Mouse (Mus musculus) frontal cortex, postnatal 36 days (tissue): ENCODE measurements around the gene Msmp.

Experiments used
- DNase-seq, 2 experiments: peaks; one replicate each; pipeline ENCODE4 v3.0.0; 2022; ENCODE audit warnings: low spot score in 2 of 2

The Msmp gene

DNA sequence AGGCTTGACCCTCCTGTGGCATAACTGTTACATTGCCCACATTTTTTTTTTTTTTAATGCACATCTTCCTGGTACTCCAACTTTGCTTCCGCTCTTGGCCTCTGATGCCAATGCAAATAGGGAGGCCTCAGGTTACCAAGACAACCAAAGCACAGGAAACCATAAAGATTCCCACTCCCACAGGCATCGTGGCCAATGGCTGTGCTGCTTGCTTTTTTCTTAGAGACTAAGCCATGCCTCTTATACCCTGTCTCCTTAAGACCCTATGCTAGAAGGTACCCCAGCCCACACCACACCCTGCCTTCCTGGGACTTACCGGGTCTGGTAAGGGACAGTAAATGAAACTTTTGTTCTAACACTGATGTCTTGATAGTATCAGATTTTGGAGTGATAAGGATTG lies 9.2 kb upstream of the Msmp start:
- DNase-seq: no peak

DNA sequence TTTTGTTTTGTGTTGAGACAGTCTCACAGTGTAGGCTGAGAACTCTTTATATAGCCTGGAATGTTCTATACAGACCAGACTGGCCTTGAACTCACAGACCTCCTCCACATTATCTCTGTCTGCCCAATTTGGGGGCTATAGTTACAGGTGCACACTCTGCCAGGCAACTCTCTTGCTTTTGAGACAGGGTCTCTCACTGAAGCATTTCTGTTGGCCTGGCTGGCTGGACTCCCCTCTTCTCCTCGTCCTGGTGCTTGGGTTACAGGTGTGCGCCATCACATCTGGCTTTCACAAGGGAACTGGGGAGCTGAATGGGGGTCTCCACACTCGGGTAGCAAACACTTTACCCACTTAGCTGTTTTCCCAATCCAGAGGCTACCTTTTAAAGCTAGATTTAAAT lies 7.7 kb upstream of the Msmp start:
- no peak for DNase-seq

DNA sequence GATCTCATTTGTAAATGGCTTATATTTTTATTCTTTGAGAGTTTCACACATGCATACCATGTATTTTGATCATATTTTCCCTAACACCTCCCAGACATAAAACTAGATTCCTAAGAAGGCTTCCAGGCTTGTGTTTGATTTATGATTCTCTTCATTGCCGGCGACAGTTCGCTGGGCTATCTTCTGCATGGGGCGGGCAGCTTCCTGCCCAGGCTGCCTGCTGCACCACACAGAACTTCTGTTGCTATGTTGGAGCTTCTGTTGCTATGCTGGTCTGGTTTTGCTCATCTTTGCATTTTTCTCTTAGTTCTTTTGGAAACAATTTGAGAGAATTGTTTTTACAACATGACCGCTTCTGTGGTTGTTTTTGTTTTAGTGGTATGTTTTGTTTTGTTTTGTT lies 7.2 kb upstream of the Msmp start:
- no peak for DNase-seq

DNA sequence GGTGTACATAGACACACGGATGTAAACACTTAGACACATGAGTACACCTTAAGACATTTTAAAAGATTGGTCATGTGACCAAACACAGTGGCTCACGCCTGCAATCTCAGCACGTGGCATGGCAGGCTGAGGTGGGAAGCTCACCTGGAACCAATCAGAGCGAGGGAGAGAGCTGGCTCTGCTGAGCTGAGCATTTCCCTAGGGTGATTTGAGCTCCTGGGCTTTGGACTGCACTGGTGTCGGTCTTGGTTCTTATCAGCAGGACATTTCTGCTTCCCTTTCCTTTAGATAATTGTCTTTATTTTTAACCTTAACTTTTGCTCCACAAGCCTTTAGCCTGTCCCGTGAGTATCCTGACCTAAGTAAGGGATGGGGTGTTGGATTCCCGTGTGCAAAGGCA lies 3.4 kb upstream of the Msmp start:
- no peak for DNase-seq

DNA sequence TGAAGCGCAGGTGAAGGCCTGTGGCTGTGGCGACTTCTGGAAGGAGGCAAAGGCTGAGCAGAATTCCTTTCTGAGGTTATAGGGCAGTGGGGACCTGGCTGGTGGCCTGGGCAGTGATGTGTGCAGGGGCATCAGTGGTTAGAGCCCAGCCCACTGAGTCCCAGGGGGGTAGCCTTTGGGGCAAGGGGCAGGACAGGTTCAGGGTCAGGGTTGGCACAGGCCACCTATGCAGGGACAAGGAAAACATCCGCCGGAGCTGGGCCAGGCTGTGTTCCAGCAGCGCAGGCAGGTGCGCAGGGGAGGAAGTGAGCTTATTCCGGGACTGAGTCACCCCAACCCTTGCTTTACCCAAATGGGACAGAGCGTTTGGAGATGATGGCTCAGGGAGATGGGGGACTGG lies 2.1 kb upstream of the Msmp start:
- DNase-seq: no peak

DNA sequence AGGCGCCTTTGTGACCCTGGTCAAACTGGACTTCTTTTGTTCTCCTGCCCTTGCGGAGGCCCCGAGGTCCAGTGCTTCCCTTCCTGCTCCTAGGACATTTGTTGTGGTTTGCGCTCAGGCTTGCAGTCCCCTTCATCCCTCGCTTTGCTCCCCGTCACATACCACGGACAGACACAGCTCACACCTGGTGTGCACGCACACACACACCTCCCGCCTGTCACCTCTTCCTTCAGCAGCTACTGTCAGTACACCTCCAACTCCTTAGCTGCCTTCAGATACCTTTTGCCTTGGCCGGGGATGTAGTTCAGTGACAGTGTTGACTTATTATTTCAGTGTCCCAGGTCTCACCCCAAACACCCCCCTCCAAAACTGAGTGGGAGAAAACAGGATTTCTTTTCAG lies 1.4 kb upstream of the Msmp start:
- no peak for DNase-seq

DNA sequence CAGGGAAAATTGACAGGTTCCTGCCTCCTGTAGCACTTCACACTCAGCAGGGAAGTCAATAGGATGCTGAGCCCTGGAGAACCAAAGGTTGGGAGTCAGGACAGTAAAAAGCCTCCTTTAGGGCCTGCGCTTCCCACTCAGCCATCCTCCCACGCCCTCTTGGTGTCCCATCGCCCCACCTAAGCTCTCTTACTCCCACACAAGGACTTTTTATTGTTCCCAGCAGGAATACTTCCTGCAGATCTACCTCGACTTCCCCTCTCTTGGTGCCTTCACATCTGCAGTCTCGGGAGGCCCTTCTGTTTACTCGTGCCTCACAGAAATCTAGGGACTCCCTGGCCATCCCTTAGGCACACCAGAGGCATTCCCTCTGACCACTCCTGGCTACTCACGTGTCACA lies 873 bp downstream of the Msmp start:
- no peak for DNase-seq

DNA sequence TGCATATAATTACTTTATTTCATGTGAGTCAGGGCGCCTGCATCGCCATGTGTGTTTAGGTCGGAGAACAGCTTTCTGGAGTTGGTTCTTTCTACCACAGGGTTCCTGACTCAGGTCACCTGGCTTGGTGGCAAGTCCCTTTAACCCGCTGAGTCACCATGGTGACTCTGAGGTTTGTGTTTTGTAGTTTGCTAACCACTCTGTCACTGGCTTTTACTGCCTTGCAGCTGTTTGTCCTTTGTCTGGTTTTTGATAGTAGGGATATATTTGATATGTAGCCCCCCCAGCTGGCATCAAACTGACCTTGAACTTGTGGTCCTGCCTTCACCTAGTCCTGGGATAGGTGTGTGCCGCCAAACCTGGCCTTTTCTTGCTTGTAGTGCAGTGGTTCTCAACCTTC lies 2.1 kb downstream of the Msmp start:
- no peak for DNase-seq

DNA sequence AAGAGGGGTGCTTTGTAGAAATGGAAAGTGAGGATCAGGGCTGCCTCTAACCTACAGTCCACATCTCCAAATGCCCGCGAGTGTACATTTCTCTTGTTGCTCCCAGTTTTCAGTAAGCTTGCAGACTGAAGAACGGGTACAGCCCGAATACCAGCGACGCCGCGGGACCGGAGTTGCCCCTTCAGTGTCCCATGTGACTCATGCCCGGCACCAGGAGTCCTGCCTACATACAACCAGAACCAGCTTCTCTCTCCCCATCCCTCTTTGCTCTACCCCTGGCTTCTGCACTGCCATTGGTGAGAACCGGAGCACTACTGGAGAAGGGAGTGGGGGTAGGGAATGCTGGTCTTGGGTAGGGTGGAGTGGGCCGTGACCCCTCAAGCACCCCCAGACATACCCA lies 2.9 kb downstream of the Msmp start:
- no peak for DNase-seq

DNA sequence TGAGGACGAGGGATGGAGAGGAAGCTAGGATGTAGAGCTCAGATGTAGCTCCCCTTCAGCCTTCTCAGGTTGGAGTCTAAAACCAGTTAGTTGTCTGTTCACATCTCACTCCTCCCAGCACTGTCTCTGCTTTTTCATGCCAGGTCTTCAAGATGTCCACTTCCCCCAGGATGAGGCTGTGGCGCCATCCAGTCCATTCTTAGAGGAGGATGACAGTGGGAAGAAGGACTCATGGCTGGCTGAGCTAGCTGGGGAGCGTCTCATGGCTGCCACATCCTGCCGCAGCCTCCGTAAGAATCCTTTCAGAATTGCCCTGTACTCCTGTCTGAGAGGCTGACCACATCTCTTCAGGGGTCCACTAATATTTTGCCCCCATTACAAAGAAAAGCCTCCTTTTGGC lies 3.6 kb downstream of the Msmp start:
- no peak for DNase-seq

DNA sequence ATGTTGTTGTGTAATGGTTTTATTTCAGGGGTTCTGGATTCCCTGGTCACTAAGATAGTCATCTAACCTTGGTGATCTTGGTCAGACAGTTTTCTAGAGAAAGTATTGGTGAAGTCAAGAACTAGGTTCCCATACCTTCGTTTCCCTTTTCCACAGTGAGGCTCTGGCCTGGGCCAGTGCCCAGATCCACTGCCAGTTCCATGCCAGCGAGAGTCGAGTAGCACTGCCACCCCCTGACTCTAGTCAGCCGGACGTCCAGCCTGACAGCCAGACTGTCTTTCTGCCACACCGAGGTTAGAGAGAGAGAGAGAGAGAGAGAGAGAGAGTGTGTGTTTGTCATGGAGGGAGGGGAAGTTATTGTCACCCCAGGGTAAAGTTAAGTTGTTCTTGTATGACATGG lies 4.6 kb downstream of the Msmp start:
- DNase-seq: no peak

DNA sequence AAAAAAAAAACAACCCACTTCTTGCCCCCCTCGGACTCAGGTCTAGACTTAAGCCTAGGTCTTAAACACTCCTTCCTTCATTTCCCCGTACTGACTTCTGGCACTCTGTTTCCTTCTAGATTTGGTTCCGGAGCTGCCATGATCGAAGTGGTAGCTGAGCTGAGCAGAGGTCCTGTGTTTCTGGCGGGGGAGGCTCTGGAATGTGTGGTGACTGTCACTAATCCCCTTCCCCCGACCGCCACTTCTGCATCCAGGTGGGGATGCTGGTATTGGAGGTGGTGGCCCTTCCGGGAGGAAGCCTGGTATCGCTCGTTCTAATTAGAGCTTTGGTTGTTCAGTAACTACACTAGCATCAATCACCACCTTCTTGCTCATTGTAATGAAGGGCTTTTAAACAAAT lies 5.0 kb downstream of the Msmp start:
- DNase-seq: no peak

DNA sequence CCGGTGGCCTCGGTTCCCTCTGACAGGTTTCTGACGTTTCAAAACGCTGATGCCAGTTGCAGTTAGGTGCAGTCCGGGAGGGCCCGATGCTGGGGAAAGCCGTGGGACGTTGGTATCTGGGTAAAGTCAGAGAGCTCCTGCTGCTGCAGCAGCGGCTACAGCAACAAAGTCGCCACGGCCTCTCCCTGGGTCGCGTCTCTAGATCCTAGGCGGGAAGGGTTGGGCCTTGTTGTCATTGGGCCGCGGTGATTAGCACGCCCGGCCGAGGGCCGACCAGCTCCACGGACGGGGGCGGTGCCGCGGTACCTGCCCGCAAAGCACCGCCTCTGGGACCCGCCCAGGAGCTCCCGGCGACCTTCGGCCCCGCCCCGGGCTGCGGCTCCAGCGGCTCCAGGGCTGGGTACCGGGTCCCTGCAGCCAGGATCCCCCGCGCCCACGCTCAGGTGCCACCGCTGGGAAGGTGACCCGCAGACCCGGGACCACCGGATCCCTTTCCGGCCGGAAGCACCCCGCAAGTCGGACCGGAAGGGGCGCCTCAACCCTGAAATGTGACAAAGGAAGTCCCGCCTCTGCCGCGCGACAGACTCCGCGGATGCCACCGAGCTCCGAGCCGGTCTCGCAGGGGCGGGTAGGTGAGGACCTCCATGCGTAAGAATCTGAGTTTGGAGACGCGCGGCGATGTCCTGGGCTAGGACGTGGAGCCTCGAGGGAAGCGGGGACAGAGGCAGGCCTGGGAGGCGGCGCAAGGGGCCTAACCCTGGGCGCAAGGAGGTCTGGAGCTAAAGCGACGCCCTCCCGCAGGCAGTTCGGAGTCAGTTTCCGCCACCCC lies 5.7 kb downstream of the Msmp start, which contains the start of the genes Rgp1 and Gba2:
Gene Rgp1, plus strand, starts transcription at position 340 of the 829 bp plus-strand sequence.
Gene Gba2, minus strand, starts transcription at position 498 of the 829 bp plus-strand sequence.
- peak; percentile 86 to 87 for DNase-seq

DNA sequence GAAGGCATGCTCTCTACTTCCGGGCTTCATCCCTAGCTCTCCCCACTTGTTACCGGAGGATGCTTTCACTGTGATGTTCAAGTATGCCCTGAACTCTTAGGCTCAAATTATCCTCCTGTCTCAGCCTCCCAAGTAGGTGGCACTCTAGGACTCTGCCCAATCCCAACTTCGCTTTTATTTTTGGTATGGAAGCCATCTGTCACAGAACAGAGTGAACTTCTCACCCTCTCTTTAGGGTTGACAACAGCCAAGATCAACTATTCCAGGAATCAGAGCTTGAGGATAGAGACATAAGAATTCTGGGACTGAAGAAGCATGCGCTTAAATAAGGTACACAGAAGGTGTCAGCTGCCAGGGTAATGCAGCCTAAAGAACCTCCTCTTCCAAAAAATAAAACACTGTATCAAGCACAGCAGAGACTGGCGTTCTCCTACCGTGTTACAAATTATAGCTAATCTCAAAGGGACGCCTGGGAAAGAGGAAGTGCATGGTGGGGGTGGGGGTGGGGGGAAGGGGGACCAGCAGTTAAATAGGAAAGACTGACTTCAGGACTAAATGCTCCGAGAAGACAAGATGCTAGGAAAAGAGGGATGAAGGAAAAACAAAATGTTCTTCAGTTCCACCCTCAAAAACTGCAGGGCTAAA lies 6.9 kb downstream of the Msmp start:
- DNase-seq: peak in 1 of 2 experiments; percentile 38

DNA sequence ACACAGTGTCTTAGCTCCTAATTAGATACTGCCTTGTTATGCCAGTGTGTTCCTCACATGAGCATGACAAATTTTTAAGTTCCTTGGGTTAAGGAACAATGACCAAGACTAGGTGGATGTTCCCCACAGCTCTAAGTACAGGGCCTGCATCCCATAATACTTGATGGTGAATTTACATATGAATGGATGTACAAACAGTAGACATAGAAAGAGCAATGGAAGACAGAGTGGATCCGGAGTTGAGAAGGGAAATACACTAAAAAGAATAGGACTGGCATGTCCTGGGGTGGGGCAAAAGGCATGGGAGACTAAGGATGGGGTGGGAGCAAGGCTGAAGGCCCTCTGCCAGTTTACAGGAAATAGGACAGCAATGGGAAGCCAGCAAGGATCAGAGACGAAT lies 8.9 kb downstream of the Msmp start:
- DNase-seq: no peak

DNA sequence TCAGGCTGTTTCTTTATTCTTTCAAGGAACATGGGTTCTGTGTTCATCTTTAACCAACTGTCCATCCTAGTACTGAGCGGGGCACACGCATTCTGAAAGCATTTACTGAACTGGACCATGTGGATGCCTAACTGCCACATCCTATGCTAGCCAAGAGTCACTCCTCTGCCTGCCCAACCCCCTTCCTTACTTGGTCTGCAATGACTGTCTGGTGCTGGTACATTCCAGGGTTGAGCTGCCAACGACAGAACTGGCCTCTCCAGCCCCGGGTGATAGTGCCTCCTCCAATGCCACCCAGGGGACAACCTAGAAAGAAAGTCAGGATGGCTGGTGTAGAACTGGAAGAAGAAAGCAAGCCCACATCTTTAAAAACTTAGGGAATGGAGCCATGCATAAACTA lies 10.7 kb downstream of the Msmp start:
- DNase-seq: no peak

DNA sequence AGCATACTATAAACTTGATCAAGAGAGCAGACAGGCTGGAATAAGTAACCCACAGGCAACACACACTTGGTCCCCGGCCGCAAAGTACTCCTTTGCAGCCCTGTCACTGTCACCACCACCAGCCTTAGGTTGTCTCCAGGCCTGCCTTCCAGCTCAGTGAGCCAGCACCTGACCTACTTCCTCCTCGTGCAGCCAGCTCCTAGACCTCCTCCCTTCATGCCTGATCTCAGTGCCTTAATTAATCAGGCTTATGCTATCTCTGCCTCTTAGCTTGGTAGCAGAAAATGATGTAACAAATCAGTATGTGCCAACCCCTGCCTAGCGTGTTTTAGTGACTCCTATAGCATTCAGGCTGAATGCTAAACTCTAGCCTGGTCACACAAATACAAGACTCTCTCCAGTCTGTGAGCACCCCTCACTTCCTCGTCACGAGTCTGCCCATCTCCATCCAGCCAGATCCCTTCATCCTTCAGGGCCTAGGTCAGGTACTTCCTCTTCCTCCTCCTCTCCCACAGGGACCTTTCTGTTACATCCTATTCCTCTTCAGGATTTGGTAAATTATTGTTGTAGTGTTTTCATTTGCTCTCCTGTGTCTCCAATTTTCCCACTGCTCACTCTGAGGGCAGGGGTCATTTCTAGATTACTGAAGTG lies 12.8 kb downstream of the Msmp start:
- DNase-seq: no peak

DNA sequence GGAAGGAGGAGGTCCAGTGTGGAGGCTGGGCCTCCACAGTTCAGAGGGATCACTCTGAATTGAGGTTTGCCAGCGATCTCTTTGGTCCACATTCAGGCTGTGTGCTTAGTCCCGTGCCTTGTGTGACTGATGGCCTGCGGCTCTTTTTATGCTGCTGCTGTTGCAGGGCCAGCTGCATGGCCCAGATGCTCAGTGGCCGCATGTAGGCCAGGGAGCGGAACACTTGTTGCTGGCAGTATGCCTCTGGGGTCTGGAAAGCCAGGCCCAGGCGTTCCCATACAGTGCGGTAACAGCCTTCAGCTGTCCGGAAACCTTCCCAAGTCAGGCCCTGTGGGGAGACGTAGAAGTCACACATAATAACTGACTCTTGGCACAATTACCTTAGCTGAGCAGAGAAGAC lies 17.2 kb downstream of the Msmp start:
- DNase-seq: no peak

DNA sequence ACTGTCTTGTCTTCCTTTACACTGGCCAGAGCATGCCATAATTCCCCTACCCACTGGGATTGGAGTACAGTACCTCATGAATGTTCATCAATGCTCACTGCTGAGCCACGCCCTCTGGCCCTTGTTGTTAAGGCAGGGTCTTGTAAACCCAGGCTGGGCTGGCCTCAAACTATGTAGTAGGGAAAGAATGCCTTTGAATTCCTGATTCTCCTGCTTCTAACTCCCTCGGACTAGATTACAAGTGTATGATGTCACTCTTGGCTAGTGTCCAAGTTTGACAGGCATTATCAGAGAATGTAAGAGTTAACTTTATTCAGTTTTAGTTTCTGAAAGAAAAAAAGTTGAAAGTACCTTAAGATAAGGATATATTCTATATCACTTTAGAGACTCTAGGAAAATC lies 20.1 kb downstream of the Msmp start:
- DNase-seq: no peak

DNA sequence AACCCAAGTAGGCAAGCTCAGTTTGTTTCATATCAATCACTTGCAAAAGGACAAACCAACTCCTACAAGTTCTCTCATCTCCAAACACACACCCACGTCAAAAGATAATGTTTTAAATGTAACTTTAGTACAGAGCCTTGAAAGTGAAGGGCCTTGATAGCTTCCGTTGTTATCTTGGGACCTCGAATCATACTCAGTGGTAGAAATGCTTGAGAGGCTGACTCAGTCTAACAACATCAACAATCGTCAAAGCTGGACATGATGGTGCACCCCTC lies 20.8 kb downstream of the Msmp start:
- DNase-seq: no peak

DNA sequence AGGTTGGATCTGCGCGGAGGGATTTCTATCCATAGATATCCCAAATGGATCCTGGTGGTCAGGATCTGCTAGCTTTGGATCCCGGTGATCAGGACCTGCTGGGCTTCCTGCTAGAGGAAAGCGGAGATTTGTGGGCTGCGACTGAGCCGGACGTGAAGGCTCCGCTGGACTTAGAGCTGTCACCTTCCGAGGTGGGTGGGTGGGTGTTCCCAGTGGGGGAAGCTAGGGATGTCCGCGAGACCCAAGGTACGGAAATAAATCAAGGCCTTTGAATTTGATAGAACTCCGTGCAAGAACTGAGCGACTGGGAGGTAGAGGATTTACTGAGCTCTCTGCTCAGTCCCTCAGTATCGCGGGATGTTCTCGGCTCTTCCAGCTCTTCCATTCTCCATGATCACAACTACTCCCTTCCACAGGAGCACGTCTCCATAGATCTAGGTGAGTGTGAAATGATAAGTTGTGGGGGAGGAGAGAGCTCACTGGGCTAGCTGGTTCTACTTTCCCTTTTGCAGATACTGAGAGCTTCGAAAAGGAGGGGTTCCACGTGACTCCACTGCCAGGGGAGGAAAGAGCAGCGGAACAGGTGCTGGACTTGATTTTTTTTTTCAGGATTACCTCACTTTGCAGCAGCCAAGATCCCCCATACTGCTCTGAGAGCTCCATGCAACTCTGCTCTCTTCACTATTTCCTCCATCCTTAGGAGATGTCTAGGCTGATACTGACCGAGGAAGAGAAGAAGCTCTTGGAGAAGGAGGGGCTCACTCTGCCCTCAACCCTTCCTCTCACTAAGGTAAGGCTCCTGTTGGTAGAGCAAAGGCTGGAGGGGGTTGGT lies 21.3 kb downstream of the Msmp start:
- no peak for DNase-seq
